Mouse (Mus musculus) regulatory T cell (primary cell): ENCODE data around the gene Slc20a1.

Experiments
- in situ Hi-C: fragments of 300-600 bp; cut with MboI, MseI; formaldehyde crosslinking; loops from one replicate; pipeline ENCODE4 v1.15.1; 2025; ENCODE audit warnings: high pct_unique_total_duplicates

Gene Slc20a1

DNA sequence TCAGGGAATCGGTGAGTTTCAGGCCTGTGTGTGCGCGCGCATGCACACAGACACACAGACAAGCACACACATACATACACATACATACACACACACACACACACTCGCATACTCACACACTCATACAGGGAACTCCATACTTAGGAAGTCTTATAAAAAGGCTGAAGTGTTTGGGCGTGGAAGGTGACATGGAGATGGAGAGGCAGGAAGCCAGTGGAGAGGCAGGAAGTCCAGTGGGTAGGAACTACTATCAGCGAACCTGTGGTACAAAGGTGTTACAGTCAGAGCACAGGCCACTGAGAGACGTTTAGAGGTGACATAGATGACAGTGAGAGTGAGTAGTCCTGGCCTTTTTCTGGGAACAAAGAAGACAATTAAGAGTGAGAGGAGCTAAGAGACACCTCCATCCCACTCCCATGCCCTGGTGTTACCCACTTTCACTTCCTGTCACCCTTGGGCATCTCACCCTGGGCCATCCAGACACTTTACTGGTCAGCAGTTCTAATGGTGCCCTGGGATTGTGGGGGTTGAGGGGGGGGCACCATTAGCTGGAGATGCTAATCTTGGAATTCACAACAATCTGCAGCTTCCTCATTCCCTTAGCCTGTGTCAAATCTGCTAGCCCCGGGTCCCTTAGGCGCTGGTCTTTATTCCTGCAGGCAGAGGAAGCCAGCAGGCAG lies 12.8 kb upstream of the Slc20a1 start:
- in situ Hi-C loops = loop anchor here (10.0 to 25.0 kb wide), 3 partner anchors 1002 to 2002 kb away; partner anchors contain the start of genes Cdc25b, Cenpb, Snrpb and Spef1

DNA sequence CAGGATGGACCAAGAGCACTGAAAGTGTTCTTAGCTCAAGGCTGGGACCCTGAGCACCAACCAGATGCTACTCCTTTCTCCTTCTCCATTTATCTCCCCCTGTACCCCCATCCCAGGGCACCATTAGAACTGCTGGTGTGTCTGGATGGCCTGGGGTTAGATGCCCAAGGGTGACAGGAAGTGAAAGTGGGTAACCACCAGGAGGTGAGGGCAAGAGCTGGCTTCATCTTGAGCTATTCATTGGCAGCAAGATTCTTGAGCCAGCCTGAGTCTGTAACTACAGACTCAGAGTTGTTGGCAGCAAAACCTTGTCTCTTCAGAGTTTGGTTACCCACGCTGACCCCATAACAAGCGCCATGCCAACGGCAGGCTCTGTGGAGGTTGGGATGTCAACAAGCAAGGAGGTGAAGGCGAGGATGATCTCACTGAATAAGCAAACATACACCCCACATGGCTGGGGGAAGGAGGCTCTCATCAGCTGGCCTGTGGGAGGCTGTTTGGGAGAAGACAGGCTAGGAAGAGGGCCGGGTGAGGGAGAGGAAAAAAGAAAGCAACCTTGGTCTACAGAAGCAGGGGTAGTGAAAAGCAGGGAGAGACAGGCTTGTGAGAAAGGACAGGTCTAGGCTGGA lies 12.2 kb upstream of the Slc20a1 start:
- in situ Hi-C loops = loop anchor here (10.0 to 25.0 kb wide), 3 partner anchors 1001 to 2001 kb away; partner anchors contain the start of genes Cdc25b, Cenpb, Snrpb and Spef1

DNA sequence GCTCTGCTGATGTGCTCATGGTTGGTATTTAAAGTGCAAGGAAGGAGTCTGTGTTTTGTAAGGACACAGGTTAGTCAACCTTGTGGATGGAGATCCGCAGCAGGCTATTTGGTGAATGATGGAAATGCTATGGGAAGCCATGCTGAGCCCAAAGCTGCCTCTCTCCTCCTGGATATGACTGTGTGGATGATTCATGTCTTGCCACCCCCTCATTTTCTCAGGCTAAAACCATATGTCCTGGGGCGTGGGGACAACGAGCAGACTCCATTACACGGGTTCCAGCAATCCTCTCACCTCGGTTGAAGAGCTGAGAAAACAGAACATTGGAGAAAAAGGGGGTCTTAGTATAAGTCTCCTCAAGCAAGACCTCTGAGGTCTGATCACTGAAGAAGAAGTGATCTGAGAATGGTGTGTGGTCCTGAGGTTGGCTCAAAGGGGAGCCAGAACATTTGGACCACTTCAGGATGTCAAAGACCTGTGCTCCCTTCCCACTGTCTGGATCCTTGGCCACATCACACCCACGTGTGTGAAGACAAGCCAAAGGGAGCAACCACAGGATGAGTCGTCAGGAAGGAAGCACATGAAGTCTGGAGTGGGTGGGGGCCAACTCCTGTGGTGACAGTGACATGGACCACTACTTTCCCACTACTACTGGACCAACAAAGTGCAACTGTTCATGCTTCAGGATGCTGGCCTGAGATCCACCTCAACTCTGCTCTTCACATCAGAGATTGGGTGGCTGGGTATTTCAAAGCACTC lies 6.0 kb upstream of the Slc20a1 start:
- in situ Hi-C loops = loop anchor here (25.0 kb wide), 2 partner anchors 995 to 1995 kb away; partner anchors contain the start of genes Cdc25b, Cenpb, Snrpb and Spef1

DNA sequence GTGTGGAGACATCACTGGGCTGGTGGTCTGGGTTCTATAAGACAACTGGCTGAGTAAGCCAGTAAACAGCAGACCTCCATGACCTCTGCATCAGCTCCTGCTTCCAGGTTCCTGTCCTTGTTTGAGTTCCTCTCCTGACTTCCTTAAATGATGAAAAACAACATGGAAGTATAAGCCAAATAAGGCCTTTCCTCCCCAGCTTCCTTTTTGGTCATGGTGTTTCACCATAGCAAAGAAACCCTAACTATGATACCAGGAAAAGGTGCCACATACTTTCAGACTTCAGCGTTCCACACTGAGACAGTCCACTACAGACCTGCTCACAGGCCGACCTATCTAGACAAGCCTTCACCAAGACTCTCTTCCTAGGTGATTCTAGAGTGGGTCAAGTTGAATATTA lies 2.2 kb upstream of the Slc20a1 start:
- in situ Hi-C loops = loop anchor here (25.0 kb wide), 2 partner anchors 991 to 1991 kb away; partner anchors contain the start of genes Cdc25b, Cenpb, Snrpb and Spef1

DNA sequence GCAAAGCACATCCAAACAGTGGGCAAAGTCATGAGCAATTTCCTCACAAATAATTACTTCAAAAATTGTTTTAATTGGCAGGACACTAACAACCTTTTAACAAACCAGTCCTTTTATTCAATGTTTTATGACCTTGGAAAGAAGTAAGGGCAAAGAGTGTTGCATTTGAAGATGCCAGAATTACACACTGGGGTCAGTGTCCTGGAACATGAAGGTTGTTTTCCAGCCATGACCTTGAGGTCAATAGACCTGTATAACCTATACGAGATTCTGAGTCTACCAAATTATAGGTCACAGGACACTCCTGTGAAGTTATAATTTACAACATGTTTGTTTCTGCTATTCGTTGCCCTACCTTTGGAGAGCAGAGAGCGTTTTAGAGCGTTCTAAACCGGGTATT lies 1.4 kb upstream of the Slc20a1 start:
- in situ Hi-C loops = loop anchor here (25.0 kb wide), 2 partner anchors 990 to 1990 kb away; partner anchors contain the start of genes Cdc25b, Cenpb, Snrpb and Spef1

DNA sequence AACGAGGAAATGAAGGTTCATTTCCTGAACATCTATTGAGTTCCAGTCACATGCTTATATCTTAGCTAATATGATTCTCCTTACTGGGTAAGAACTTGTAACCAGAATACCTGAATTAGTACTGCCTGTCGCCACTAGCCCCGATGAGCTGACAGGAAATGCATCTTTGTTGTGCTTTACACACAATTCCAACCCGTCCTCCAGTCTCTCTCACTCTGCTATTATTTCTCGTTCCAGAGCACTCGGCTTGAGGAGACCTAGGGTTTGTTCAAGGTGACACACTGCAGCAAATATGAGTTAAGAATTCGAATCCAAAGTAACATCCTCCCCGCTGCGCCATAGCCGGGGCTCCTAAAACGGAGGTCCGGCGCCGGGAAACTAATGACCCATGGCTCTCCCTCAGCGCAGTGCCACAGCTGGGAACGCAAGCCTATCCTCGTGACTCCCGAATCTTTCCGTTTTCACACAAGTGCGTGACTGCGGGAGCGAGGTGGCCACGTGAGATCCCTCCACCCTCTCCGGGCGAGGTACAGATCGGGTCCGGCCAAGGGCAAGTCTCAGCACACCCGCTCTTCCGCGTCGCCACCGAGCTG lies 625 bp upstream of the Slc20a1 start:
- in situ Hi-C loops = loop anchor here (25.0 kb wide), 2 partner anchors 989 to 1989 kb away; partner anchors contain the start of genes Cdc25b, Cenpb, Snrpb and Spef1

DNA sequence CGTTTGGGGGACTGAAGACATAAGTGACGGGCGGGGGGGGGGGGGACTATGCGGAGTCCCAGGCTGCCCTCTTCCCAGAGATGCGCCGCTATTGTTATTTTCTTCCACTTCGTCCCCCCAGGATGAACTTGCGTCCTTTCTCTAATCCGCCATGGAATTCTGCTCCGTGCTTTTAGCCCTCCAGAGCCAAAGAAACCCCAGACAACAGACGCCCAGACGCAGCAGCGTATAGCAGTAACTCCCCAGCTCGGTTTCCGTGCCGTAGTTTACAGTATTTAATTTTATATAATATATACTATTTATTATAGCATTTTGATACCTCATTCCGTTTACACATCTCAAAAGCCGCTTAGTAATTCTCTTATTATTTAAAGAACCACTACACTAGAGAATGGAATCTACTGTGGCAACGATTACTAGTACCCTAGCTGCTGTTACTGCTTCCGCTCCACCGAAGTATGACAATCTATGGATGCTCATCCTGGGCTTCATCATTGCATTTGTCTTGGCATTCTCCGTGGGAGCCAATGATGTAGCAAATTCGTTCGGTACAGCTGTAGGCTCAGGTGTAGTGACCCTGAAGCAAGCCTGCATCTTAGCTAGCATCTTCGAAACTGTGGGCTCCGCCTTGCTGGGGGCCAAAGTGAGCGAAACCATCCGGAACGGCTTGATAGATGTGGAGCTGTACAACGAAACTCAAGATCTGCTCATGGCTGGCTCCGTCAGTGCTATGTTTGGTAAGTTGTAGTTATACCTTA lies 943 bp downstream of the Slc20a1 start:
- in situ Hi-C loops = loop anchor here (5.0 to 25.0 kb wide), 3 partner anchors 67 to 1988 kb away; partner anchors contain the start of genes Cdc25b, Cenpb, Snrpb and Spef1

DNA sequence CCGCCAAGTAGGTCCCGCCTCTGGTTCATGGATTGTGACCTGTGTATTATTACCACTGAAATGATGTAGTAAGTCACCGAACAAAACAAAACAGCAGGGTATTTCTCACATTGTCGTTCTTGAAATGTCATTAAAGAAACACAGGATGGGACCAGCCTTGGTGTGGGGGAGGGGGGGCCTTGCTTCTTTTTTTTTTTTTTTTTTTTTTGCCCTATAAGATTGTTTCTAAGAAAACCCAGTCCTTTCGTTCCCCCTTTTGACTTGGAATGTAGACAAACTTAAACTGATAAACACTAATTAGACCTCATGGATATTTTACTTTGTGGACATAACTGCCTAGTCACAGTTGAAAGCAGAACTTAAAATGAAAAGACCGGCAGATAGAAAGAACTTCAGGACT lies 6.4 kb downstream of the Slc20a1 start:
- in situ Hi-C loops = loop anchor here (5.0 kb wide), 1 partner anchor 73 kb away; no protein-coding TSS in a partner anchor

DNA sequence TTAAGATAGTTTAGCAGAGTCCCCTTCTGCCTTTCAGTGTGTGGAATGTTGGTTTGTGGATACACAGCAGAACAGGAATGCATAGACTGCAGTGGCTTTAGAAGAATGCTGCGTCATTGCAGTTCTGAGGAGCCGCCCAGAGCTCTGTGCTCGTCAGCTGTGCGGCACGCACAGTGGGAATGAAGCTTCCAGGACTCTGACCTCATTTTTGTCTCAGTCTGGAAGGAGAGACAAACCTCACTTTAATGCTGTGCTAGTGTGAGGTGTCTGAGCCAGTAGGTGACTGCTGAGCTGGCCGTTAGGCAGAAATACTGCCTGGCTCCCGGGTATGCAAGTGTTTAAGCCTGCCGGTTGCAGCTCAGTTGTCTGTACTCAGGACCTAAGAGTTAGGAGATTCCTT lies 8.3 kb downstream of the Slc20a1 start:
- in situ Hi-C loops = no loop called here

DNA sequence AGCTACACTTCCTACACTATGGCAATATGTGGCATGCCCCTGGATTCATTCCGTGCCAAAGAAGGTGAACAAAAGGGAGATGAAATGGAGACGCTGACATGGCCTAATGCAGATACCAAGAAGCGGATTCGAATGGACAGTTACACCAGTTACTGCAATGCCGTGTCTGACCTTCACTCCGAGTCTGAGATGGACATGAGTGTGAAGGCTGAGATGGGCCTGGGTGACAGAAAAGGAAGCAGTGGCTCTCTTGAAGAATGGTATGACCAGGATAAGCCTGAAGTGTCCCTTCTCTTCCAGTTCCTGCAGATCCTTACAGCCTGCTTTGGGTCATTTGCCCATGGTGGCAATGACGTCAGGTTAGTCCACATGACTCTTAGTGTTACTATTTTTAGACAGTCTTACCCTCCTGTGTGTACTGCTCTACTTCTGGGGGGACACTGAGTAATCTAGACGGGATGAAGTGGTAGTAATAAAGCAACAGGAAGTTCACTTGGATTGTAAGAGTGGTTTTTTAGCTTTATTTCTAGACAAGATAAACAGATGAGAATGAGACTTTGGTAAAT lies 9.7 kb downstream of the Slc20a1 start:
- in situ Hi-C loops = no loop called here

DNA sequence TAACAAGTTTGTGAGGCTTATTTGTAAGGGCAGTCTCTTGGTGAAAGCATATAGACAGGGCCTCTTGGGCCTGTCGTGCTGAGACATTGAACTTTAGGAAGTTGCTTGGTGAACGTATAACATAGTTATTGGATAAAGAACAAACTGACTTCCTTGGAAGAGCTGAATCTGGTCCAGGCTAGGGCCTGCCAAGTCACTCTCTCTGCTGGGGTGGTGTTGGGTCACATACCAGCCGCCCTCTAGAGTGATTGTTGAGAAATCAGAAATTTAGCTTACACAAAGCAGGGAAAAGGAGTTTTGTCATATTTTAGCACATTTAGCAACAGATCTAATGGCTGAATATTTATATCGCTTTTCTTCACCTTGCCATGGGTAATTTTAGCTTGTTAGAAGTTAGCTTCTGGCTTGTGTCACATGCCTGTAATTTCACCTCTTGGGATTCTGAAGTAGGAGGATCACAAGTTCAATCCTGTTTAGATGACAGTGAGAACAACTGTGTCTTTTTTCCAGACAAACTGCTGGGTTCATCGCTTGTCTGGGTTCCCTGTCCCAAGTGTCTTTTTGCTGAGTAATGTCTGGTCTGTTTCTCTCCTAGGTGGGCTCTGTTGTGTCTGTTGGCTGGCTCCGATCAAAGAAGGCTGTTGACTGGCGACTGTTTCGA lies 11.7 kb downstream of the Slc20a1 start:
- in situ Hi-C loops = no loop called here

DNA sequence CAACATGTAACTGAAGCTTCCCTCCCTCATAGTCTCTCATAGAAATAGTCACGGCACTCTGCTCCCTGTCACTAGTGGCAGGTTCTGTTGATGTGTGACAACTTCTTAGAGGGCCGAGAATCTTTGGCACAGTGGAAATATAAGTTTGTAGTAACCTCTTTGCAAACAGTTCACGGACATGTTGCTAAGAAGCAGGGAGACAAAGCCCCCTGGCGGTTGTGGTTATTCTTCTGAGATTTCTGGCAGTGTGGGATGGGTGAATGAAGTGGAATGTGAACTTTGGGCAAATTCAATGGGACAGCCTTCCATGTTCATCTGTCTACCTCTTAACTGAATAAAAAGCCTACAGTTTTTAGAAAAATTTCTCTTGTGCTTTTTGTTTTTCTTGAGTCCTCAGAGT lies 12.7 kb downstream of the Slc20a1 start:
- in situ Hi-C loops = no loop called here

DNA sequence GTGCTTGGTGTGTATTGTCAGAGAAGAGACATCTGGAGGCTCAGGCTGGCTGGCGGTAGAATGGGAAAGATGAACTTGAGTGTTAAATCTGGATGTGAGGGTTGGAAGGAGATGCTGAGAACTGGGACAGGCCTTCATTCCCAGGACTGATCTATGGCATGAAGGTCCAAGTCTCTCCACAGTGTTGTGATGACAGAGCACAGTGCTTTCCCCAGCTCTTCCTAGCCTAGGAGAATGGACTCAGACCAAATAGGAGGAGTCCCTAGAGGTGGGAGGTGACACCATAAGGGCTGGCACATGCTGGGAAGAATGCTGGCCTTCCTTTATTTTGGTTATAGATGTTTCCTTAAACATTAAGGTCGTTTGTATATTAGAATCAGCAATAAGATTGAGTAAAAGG lies 13.4 kb downstream of the Slc20a1 start:
- in situ Hi-C loops = no loop called here

DNA sequence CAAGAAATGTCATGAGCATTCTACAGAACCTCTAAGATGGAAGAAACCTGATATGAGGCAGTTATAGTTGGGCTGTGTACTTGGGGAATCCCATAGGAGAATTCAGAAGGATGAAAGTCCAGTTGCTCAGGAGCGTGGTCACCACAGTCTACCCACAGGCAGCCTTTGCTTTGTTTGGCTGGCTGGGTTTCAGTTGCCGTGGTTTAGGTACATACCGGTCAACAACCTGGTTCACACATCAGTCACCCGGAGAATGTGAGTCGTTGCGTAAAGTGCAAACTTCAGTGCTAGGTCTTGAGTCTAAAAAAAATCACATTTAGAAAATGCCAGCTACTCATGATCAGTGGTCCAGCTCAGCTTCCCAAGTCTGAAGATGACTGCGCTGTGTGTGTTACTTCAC lies 14.0 kb downstream of the Slc20a1 start:
- in situ Hi-C loops = no loop called here

DNA sequence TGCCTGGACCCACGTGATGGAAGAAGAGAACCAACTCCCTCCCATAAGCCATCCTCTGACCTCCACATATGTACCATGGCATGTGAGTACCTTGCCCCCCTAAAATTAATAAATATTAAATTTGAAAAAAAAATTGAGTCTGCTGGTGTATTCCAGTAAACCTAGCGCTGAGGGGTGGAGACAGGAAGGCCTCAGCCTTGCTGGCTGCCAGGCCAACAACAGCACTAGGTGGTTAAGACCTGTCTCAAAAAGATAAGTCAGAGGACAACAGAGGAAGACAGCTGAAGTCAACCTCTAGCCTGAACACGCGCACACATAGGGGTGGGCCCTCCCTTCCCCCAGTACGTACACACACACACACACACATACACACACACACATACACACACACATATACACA lies 16.2 kb downstream of the Slc20a1 start:
- in situ Hi-C loops = loop anchor here (5.0 kb wide), 1 partner anchor 47 kb away; no protein-coding TSS in a partner anchor

DNA sequence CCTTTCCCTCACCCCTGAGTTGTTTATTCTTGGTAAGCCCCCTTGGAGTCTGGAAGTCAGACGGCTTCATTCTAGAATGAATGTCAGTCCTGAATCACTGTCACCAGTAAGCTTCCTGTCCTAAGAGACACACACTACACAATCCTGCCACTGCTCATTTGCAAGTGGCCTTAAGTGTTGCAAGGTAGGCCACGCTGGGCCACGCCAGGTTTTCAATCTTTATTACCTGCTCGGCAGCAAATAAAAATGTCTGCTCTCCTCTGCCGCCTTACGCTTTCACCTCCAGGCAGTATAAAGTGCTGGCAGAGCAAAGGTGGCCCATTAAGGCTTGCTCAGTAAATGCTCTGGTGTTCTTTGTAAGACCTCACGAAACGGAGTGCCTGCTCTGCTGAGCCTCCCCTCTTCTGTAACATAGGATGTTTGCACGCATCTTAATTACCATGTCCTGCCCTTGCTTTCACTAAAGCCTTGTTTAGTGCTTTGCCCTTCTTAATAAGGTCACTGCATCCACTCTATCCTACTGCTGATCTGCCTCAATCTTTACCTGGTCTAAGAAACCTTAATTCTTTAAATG lies 19.1 kb downstream of the Slc20a1 start:
- in situ Hi-C loops = loop anchor here (5.0 kb wide), 1 partner anchor 50 kb away; no protein-coding TSS in a partner anchor

DNA sequence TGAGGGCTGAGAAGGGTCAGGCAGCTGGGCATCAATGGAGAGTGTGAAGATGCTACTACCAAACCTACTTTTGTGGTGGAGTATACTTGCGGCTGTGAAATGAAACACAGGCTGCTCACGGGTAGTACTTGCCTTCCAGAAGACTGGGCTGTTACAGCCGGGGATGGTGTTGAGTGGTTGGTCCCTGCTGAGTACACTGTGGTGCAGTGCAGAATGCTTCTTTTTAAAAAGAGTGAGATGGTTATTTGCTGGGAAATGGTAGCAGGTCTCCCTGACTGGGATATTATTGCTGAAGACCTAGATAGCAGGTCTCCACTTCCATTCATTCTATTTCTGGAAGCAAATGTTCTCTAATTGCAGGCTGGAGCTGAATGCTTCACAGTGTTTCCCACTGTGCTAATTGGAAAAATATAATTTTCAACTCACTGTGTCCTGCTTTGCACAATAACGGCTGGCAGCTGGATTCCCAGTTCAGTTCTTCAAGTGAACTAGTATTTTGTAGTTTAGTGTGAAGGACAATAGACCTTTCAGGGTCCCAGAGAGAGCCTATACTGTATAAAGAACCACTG lies 20.1 kb downstream of the Slc20a1 start:
- in situ Hi-C loops = loop anchor here (5.0 kb wide), 1 partner anchor 51 kb away; no protein-coding TSS in a partner anchor

DNA sequence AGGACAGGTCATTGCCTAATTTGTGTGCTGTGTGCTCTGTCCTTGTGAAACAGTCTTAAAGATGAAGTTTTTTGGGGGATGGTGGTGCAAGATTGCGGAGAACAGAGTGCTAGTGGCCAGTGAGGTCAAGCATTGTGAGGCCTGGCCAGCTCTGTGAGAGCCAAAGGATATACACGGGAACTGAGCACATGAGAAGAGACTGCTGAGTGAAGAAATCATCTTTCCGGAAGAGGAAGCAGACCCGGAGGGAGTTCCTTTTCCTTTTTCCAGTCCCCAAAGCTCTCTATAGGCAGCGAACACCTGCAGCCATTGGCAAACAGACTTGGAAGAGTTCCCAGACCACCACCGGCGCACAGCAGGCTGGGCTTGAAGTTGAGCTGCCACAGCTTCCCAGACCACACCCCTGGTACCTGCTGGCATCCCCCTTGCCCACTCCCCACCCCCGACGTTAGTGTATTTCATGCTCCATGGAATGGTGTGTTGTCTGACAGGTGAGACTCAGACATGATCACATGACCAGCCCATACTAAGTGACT lies 22.6 kb downstream of the Slc20a1 start:
- in situ Hi-C loops = no loop called here

DNA sequence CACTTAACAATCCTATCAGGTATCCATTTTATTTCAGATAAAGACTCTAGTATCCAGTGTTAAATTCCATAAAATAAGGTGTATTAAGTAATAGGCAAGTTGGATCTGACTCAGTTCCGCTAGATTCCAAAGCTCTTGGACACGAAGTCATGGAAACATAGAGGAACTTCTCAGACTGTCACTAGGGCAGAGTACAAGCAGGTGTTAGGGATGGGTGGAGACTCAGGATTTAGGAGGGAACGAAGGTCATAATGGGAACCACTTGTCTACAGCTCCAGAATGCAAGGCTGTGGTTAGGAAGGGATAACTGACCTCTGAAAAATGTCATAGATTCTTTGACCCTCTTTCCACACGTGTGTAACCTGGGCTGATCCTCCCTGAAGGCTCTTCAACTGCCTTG lies 25.6 kb downstream of the Slc20a1 start:
- in situ Hi-C loops = no loop called here
